Mouse (Mus musculus) testis, postnatal 14 days (tissue): ENCODE results near the gene Meox1.
A peak's percentile ranks its signal among the peaks of the same experiment; 100 is the strongest.

Source experiments
- DNase-seq: peaks from one replicate; pipeline ENCODE4 v3.0.0; 2021; ENCODE audit warnings: low spot score

The Meox1 gene

DNA sequence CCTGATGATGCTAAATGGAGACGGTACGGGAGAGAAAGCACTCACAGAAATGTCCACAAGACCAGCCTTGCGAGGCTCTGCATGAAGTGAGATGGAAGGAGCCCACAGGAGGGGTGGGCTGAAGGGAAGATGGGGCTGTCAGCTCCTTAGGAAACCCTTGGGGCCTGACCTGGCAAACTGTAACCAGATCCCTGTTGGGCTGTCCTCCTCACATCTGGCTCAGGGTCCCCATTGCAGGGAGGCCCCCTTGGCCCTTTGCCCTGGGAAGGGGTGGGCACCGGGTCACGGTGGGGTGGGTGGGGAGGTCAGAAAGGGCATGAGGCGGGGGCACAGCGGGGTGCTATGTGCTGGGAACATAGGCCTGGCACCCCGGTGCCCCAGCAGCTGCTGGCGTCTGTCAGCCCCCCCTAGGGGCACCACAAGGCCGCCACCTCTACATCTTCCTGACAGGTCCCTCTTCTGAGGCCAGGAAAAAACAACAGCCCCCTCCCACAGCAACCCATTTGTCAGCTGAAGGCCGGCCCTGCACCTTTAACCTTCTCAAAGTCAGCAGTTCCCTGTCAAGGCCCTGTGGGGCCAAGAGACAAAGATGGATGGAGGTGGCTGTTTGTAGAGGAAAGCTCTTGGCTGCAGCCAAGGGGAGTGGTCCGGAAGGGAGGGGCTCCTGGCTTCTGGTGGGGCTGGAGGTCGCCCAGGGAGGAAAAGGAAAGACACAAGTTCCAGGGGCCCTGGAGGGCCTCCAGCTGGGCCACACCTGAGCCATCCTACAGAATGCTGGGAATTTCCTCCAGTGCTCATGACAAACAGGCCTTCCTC, 2.6 kb upstream of the Meox1 start:
- no peak for DNase-seq

GRCm38 (mm10) chr11:101893560-101893959, 614 bp downstream of the Meox1 start:
- DNase-seq, result no peak

GRCm38 (mm10) chr11:101891451-101891850, 2.7 kb downstream of the Meox1 start:
- no peak for DNase-seq

DNA sequence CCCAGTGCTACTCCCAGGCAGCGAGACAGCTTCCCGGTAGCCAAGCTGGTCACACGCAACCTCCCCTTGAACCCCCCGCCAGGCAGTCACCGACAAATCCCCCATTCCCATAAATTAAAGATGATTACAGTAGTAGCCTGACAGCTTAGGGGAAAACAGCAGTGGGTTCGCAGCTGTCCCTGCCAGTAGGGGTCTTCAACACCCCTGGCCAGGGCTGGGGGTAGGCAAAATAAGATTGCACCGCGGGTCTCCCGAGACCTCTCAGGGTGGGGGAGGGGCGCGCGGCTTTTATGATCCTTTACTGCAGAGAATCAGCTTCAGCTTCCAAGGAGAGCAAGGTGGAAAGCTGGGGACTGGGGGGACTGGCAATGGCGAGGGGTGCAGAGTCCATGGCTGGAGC, 4.4 kb downstream of the Meox1 start:
- no peak for DNase-seq

GRCm38 (mm10) chr11:101888820-101889219, 5.4 kb downstream of the Meox1 start:
- DNase-seq, result no peak

- no peak for DNase-seq
These were observed 7.7 kb downstream of the Meox1 start for GRCm38 (mm10) chr11:101886436-101886835.

DNA sequence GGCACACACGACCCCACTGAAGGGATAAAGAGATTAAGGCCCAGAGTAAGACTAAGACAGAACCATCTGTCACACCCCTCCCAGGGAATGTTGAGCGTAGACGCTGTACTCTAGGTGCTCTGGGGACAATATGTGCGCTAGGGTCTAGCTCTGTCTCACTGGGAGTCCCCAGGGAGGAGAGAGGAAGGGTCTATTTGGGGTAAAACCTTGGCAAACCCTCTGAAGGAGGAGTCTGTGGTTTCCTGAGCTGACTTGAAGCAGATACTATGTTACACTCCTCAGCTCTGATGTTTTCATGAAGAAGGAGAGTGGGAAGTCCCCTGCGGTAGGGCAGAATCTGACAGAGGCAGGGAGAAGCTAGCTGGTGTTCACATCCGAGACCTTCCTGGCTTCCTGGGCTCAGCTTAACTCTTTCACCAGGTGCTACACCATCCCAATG, 8.3 kb downstream of the Meox1 start:
- no peak for DNase-seq

- DNase-seq, result no peak
These were observed 8.9 kb downstream of the Meox1 start for GRCm38 (mm10) chr11:101885232-101885631.

DNA sequence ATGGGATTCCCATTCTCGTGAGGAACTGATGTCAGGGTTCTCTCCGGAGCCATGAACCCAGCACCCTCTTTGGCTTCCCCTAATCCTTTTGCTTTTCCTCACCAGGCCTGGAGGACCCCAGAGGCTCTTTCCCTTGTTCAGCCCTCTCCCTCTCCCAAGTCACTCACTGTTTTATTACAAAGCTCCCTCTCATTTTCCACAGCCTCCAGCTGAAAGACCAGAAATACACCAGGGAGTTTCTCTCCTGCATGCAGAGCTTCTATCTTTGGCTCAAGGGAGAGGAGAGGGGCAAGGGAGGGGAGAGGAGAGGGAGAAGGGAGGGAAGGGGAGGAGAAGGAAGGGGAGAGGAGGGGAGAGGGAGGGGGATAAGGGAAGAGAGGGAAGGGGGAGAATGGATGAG, 10.3 kb downstream of the Meox1 start:
- no peak for DNase-seq

DNA sequence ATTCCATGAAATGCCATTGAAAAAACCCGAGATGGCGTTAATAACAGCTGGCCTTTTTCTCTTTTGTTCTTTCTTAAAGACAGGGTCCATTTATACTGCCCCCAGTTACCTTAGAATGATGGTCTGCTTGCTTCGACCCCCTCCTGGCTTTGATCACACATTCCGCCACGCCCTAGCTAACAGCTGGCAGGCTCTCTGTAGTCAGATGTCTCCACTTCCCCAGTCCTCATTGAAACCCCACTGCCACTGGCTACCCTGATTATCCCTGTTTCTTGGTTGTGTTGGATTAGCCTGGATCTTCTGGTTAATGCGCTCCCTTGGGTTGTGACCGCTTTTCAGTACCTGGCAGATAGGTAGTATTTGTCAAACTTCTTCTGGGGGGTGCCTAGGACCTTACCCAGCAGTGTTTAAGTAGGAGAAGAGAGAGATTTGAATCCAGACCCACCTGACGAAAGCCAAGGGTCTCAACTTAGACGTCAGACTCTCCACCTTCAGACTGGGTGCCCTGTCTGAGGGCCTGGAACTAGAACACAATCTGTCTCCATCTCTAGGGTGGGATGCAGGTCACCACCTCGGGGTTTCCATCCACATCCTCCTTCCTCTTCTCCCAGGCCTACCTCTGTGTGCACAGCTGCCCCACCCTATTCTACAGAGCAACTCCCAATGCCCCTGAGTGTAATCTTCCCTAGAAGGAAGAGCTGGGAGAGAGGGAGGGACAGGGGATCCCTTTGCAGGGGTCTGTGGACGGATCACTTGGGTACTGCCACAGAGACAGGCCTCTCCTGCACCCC, 11.5 kb downstream of the Meox1 start:
- no peak for DNase-seq

DNA sequence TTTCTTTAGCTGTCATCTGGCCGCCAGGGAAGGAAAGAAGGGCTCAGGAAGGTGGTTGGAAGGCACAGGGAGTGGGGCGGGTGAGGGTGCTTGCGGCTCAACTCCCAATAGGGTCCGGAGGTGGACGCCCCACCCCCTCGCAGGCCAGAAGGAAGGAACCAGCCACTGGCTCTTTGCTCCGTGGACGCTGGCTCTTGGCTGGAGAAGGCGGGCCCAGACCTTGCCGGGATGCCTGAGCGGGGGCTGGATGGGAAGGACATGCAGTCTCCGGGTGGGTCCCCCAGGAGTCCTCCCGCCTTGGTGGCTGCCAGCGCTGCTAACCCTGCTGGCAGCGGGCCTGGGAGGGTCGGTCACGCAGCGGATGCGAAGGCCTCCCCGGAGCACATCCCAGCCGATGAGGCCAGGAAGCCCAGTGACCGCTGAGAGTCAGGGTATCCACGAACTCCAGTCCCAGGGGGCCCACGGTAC, 12.5 kb downstream of the Meox1 start:
- DNase-seq, result peak; percentile 77

- DNase-seq, result no peak
These were observed 13.0 kb downstream of the Meox1 start for GRCm38 (mm10) chr11:101881185-101881584.

- no peak for DNase-seq
These were observed 14.5 kb downstream of the Meox1 start for GRCm38 (mm10) chr11:101879672-101880071.

DNA sequence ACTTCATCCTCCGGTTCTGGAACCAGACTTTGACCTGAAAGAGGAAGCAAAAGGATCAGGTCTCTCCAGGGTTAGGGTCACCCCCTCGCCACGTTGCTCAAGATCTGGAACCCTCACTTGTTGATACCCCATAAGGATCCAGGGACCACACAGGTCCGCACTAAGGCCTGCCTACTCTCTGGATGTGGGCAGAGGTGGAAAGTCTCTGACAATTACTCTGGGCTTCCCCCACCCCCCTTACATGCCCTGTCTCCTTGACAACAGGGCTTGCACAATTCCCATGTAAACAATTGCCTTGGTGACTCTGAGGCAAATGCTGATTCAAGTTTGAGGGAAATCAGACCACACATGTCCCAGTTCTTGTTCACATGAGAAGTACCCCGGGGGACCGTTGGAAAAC, 15.5 kb downstream of the Meox1 start:
- DNase-seq, result no peak

- no peak for DNase-seq
These were observed 19.2 kb downstream of the Meox1 start for GRCm38 (mm10) chr11:101874978-101875377.

DNA sequence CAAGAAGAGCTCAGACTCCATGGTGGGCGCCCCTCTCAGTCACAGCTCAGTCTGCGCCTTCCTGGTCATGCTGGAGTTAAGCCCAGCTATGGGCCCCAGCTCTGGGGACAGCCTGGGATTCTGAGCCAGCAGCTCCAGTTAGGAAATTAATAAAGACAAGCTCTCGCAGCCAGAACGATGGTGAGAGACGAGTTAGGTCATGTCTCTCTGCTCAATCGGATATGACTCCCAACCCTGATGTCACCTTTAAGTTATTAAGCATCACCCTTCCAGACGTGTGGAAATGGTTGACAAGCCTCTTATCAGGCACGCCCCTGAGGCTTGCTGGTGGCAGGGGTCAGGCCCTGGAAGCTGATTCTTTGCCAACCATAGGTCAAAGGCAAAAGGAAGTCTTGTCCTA, 20.3 kb downstream of the Meox1 start:
- no peak for DNase-seq

DNA sequence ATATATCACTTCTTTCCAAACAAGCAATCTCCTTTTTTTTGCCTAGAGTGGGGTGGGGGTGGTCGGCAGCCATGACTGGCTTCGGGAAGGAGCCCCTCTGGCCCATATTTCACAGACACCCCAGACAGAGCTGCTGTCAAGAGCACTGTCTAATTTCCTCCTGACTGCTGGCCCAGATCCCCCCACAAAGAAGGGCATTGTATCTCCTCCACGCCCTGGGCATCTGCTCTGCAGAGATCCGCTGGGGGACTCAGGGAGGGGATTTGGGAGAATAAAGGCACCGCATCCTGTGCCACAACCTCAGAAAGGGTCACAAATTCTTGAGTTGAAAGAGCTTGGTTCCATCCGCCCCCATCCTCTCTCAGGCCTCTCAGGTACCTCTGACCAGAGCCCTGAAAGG, 22.7 kb downstream of the Meox1 start:
- DNase-seq, result no peak

DNA sequence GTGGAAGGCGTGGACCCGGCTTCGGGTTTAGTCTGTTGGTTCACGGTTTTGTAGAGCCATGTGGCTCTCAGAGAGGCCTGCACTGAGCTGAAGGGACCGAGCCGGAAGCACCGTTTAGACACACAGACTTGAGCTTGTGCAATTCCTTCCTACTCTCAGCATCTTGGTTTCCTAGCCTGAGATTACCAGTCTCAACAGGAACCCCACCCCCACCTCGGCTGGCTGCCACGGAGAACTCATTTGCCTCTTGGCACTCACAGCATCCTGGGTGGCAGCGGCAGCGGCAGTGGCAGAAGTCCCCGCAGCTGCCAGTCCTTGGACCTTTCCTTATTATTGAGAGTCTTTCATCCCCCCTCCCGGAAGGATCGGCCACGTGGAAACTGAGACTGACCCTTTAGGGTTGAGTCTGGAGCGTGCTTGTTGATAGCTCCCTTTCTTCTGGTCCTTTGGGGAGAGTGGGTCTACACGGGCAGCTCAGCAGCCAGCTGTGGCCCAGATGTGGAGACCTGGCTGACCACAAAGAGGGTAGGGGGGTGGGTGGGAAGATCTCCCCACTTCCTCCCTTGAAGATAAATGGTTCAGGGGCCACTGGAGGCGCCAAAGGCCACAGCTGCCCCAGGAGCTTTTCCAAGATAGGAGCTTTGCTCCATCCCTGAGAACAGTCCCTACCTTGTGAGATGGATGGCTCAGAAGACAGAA, 24.0 kb downstream of the Meox1 start:
- DNase-seq, result no peak

DNA sequence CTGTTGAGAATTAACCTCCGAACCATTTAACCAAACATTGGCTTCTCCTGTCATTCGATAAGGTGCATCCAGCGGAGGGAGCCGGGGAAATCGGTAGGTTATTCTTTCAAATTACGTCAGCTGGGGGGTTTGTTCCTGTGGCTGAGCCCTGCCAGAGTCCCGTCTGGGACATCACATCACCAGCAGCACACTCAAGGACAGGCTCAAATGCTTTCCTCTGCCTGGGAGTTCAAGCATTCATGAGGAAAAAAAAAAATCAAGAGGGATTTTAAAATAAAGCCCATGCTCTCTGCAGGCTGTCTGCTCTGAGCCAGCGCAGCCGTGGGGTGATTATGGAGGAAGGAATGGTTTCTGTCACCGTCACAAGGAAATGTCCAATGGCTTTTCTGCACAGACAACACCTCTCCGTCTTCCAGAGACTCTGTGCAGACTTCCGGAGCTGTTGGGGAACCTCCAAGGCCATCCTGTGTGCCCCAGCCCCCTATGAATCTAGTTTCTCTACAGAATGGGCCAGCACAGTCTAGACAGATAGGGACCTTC, 26.6 kb downstream of the Meox1 start:
- DNase-seq, result no peak

- DNase-seq, result no peak
These were observed 35.4 kb downstream of the Meox1 start for GRCm38 (mm10) chr11:101858742-101859141.

GRCm38 (mm10) chr11:101855950-101856712, 38.0 kb downstream of the Meox1 start:
- peak; percentile 23 for DNase-seq

DNA sequence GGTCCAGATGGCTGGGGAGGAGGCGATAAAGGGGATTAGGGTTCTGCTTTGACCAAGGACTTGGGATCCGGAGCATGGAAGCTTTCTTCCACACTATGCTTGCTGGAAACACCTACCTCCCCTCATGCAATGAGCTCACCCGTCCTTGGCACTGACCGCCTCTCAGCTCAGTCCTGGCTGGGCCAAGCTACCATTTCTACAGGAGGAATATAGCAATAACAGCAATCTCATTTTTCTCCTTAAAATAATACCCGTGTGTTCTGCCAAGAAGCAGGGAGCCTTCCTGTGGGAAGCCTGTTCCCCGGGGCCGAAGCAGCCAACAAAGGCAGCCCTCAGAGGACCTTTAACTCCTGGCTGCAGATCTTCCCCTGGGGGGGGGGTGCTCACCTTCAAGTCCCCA, 43.1 kb downstream of the Meox1 start:
- DNase-seq, result no peak
